In genomic region chr8:94387785-94388184, GRCm38 (mm10) we compare ENCODE assay signal across 8 mouse cellular contexts. TPM values are rescaled to one million over a fixed set of nuclear protein-coding genes. Genes with fewer than 3 reads are reported as not detected.
A peak's percentile ranks its signal among the peaks of the same experiment; 100 is the strongest.
DNase-seq lines count a peak whose midpoint lies in the region; ATAC-seq and TF ChIP-seq lines count a peak whose summit lies in the region.

No protein-coding gene starts in this region.

- WGBS in hindbrain, embryonic 16.5 days = 29% methylated on average over 6 of the region's 6 CpGs

- no peak for ATAC-seq in hindbrain, embryonic 16.5 days

- peaks cover 33% of the 10 kb centered on the region for H3K36me3 ChIP-seq in hindbrain, embryonic 16.5 days (ENCODE audit: control insufficient read depth, insufficient read depth, low read length)
- peaks cover 49% of the 10 kb centered on the region for H3K36me3 ChIP-seq in myocyte (ENCODE audit: control insufficient read depth, insufficient read depth)

- H3K27me3 ChIP-seq in hindbrain, embryonic 16.5 days (replicated peaks; ENCODE audit: control insufficient read depth, insufficient read depth, low read length) = no peaks in the 10 kb centered on the region
- H3K27me3 ChIP-seq in myocyte (ENCODE audit: control insufficient read depth, insufficient read depth, insufficient read length) = no peaks in the 10 kb centered on the region

- DNase-seq in left cerebral cortex, adult 2 months (ENCODE audit: extremely low spot score in 1 of 2, low spot score in 2 of 2) = no peak
- no peak for DNase-seq in left cerebral cortex, adult 11 months (ENCODE audit: low spot score)
- DNase-seq in ovary, adult 18-20 months (ENCODE audit: low spot score) = no peak
- no peak for DNase-seq in embryo, embryonic 11 days
- DNase-seq in spleen, adult 12 weeks (ENCODE audit: low spot score) = no peak

- peak overlapping the region; percentile 77 for H3ac ChIP-seq in myocyte (ENCODE audit: control insufficient read depth, insufficient read length)

- intact Hi-C loops in left cerebral cortex, adult 2 months (cut with DNase I) = loop anchor here (2.0 to 5.0 kb wide), 2 partner anchors 45 to 315 kb away; no protein-coding TSS in a partner anchor

- H3K27ac ChIP-seq in left cerebral cortex, adult 2 months = peak overlapping the region; percentile 100
- H3K27ac ChIP-seq in cortical plate, adult 2 months (ENCODE audit: insufficient read depth, low read length) = peak overlapping the region; percentile 36; the same call in 1 of the 2 replicates
- no peak overlapping the region for H3K27ac ChIP-seq in hindbrain, embryonic 16.5 days (ENCODE audit: low read depth, low read length)

- no peak for TF ChIP-seq POLR2A in cortical plate, adult 2 months (IDR thresholded peaks at IDR 0.05; ENCODE audit: extremely low read depth, insufficient read depth, low read length)
- no peak for TF ChIP-seq POLR2A in myocyte (IDR thresholded peaks at IDR 0.05; ENCODE audit: insufficient read length, low read depth)

- H3K79me2 ChIP-seq in myocyte (ENCODE audit: control insufficient read depth, insufficient read depth) = peaks cover 40% of the 10 kb centered on the region

- H3K9me3 ChIP-seq in hindbrain, embryonic 16.5 days (ENCODE audit: control insufficient read depth, low read length) = no peaks in the 10 kb centered on the region

- TF ChIP-seq CTCF in left cerebral cortex, adult 2 months (IDR thresholded peaks at IDR 0.05) = no peak
- no peak for TF ChIP-seq CTCF in cortical plate, adult 2 months (IDR thresholded peaks at IDR 0.05; ENCODE audit: extremely low read depth, insufficient read depth, low read length)

- H3K4me3 ChIP-seq in left cerebral cortex, adult 2 months = peak overlapping the region; percentile 74
- peak overlapping the region; percentile 84 for H3K4me3 ChIP-seq in cortical plate, adult 2 months (ENCODE audit: insufficient read depth, low read length)
- H3K4me3 ChIP-seq in hindbrain, embryonic 16.5 days (ENCODE audit: low read length) = peak overlapping the region; percentile 60
- H3K4me3 ChIP-seq in myocyte = peak overlapping the region; percentile 100

- 0 out of 2 replicates have a peak, but pooled peaks cover 1% of the 10 kb centered on the region for H3K4me1 ChIP-seq in cortical plate, adult 2 months (ENCODE audit: control insufficient read depth, insufficient read depth, low read length)
- peaks cover 12% of the 10 kb centered on the region for H3K4me1 ChIP-seq in hindbrain, embryonic 16.5 days (ENCODE audit: control insufficient read depth, insufficient read depth, low read depth, low read length)

- peak overlapping the region; percentile 87 for H3K9ac ChIP-seq in hindbrain, embryonic 16.5 days (ENCODE audit: low read depth, low read length)

- peak overlapping the region; percentile 83 for H3K4me2 ChIP-seq in hindbrain, embryonic 16.5 days (ENCODE audit: low read length)
- H3K4me2 ChIP-seq in myocyte (ENCODE audit: low read depth) = peak overlapping the region; percentile 89

TF ChIP-seq in myocyte, 11 proteins besides CTCF, POLR2A, EP300 and RAD21:
- TF ChIP-seq TCF3 (IDR thresholded peaks at IDR 0.05; ENCODE audit: insufficient read length, low read depth) = no peak
- no peak for TF ChIP-seq REST (IDR thresholded peaks at IDR 0.05; ENCODE audit: insufficient read depth, insufficient read length)
- TF ChIP-seq POLR2AphosphoS2 (IDR thresholded peaks at IDR 0.05; ENCODE audit: insufficient read length, low read depth) = no peak
- no peak for TF ChIP-seq MYOG (IDR thresholded peaks at IDR 0.05; ENCODE audit: control insufficient read depth in 1 of 3, insufficient read depth in 1 of 3, insufficient read length in 2 of 3, low read depth in 2 of 3)
- no peak for TF ChIP-seq SRF (IDR thresholded peaks at IDR 0.05; ENCODE audit: control insufficient read depth, insufficient read length, low read depth)
- no peak for TF ChIP-seq TCF12 (IDR thresholded peaks at IDR 0.05; ENCODE audit: insufficient read depth, poor library complexity, severe bottlenecking)
- TF ChIP-seq USF1 (IDR thresholded peaks at IDR 0.05; ENCODE audit: low read depth) = no peak
- no peak for TF ChIP-seq CEBPB (IDR thresholded peaks at IDR 0.05; ENCODE audit: insufficient read depth, poor library complexity, severe bottlenecking)
- TF ChIP-seq E2F4 (IDR thresholded peaks at IDR 0.05; ENCODE audit: insufficient read depth) = no peak
- TF ChIP-seq MYOD1 (IDR thresholded peaks at IDR 0.05; ENCODE audit: control insufficient read depth in 1 of 3, insufficient read length in 2 of 3, low read depth in 2 of 3) = no peak
- TF ChIP-seq MAX (IDR thresholded peaks at IDR 0.05; ENCODE audit: low read depth) = no peak
TF ChIP-seq in myocyte: peak in this region for 0.

RNA-seq across cellular contexts. Expression of gene Herpud1, which starts 1.5 kb away (rescaled TPM):
- 10 to 100 TPM; 68.3 to 78.2 TPM for total RNA-seq in left cerebral cortex, adult 2 months (2021)
- 90.6 and 97.8 TPM in 2 replicates for polyA plus RNA-seq in cortical plate, adult 2 months (2012; rRNA removed)
- 71.3 and 77.9 TPM in 2 replicates for polyA plus RNA-seq in hindbrain, embryonic 16.5 days (2015; fragmentation: Nextera tagmentation; extraction: Ambion mirVana)
- 292 TPM for polyA plus RNA-seq in myocyte (2012; fragmentation: generic; extraction: Trizol)

RNA-seq across cellular contexts. Expression of gene Nlrc5, which starts 46.4 kb away (rescaled TPM):
- under 1 TPM; 0.51 to 0.59 TPM for total RNA-seq in left cerebral cortex, adult 2 months (2021)
- 0.94 and 1.0 TPM in 2 replicates for polyA plus RNA-seq in cortical plate, adult 2 months (2012; rRNA removed)
- polyA plus RNA-seq in hindbrain, embryonic 16.5 days (2015; fragmentation: Nextera tagmentation; extraction: Ambion mirVana) = 0.11 and 0.31 TPM in 2 replicates
- polyA plus RNA-seq in myocyte (2012; fragmentation: generic; extraction: Trizol) = 0.40 TPM

RNA-seq across cellular contexts. Expression of gene Slc12a3, which starts 58.8 kb away (rescaled TPM):
- under 1 TPM; 0.29 to 0.68 TPM for total RNA-seq in left cerebral cortex, adult 2 months (2021)
- 0.66 and 1.0 TPM in 2 replicates for polyA plus RNA-seq in cortical plate, adult 2 months (2012; rRNA removed)
- 0.11 and 0.21 TPM in 2 replicates for polyA plus RNA-seq in hindbrain, embryonic 16.5 days (2015; fragmentation: Nextera tagmentation; extraction: Ambion mirVana)
- 0.04 TPM for polyA plus RNA-seq in myocyte (2012; fragmentation: generic; extraction: Trizol)
